Comparison of ENCODE assay signal across 9 mouse cellular contexts in genomic region chr5:115194626-115195221, GRCm38 (mm10). TPM values are rescaled to one million over a fixed set of nuclear protein-coding genes. Genes with fewer than 3 reads are reported as not detected.
DNase-seq lines count a peak whose midpoint lies in the region; ATAC-seq and TF ChIP-seq lines count a peak whose summit lies in the region.
"Had no signal": no experiment of that assay in that cellular context is flagged by ENCODE, and none has a peak within 500 bp of the region (broad histone marks: within the 10 kb centered on the region; RNA-seq: fewer than 3 reads in every experiment).

No protein-coding gene starts in this region.

- H3K9me3 ChIP-seq in limb, embryonic 15.5 days: no peaks in the 10 kb centered on the region

- DNase-seq in cerebellum, adult 11-12 months: peak; percentile 78
- DNase-seq in cerebellum, postnatal 4 days (ENCODE audit: low spot score in 2 of 2): no peak
- DNase-seq in thymus, adult 2 months: no peak
- no peak for DNase-seq in thymus, postnatal 4 days
- no peak for DNase-seq in adrenal gland, adult 18-20 months (ENCODE audit: low spot score in 2 of 2)
- DNase-seq in MN1 (ENCODE audit: low spot score): no peak
- no peak for DNase-seq in gastrocnemius, postnatal 25 days

- ATAC-seq in limb, embryonic 15.5 days (ENCODE audit: insufficient number of reproducible peaks, low FRiP score, low TSS enrichment, low read depth): no peak

- peak overlapping the region; percentile 100 for H3K4me2 ChIP-seq in limb, embryonic 15.5 days

- peaks cover 21% of the 10 kb centered on the region for H3K27me3 ChIP-seq in thymus, adult 2 months (ENCODE audit: control insufficient read depth, insufficient read depth, low read length)
- peaks cover 64% of the 10 kb centered on the region for H3K27me3 ChIP-seq in limb, embryonic 15.5 days

- TF ChIP-seq POLR2A in thymus, adult 2 months (IDR thresholded peaks at IDR 0.05; ENCODE audit: control insufficient read depth, extremely low read depth, insufficient read depth, low read length, poor library complexity): no peak

- peaks cover 17% of the 10 kb centered on the region for H3K4me1 ChIP-seq in thymus, adult 2 months (replicated peaks; ENCODE audit: control insufficient read depth, insufficient read depth, low read length)
- H3K4me1 ChIP-seq in limb, embryonic 15.5 days: peaks cover 26% of the 10 kb centered on the region

- 17% methylated on average over 12 of the region's 12 CpGs for WGBS in thymus, adult 2 months
- 5% methylated on average over 12 of the region's 12 CpGs for WGBS in limb, embryonic 15.5 days

- H3K4me3 ChIP-seq in thymus, adult 2 months (ENCODE audit: control insufficient read depth, insufficient read depth, low read length): peak overlapping the region; percentile 27
- peak overlapping the region; percentile 56 for H3K4me3 ChIP-seq in limb, embryonic 15.5 days

- no peak for TF ChIP-seq CTCF in thymus, adult 2 months (IDR thresholded peaks at IDR 0.05; ENCODE audit: borderline replicate concordance, control insufficient read depth, extremely low read depth, insufficient read depth, low read length, poor library complexity)

- H3K36me3 ChIP-seq in thymus, adult 2 months (ENCODE audit: control insufficient read depth, insufficient read depth, low read length): no peaks in the 10 kb centered on the region
- H3K36me3 ChIP-seq in limb, embryonic 15.5 days: no peaks in the 10 kb centered on the region

- no peak overlapping the region for H3K27ac ChIP-seq in thymus, adult 2 months (ENCODE audit: control insufficient read depth, insufficient read depth, low read length)
- no peak overlapping the region for H3K27ac ChIP-seq in limb, embryonic 15.5 days
- H3K27ac ChIP-seq: macrophage had no signal

- H3K9ac ChIP-seq in limb, embryonic 15.5 days: no peak overlapping the region

RNA-seq across cellular contexts. Expression of gene Cabp1, which starts 0.5 kb away (rescaled TPM):
- 0.50 and 0.58 TPM in 2 replicates for polyA plus RNA-seq in thymus, adult 2 months (2012; rRNA removed)
- polyA plus RNA-seq in limb, embryonic 15.5 days (2015; fragmentation: Nextera tagmentation; extraction: Ambion mirVana): 1.2 and 1.3 TPM in 2 replicates
- 10 to 100 TPM; 28.4 to 34.3 TPM for total RNA-seq in adrenal gland, adult 18-20 months (2021)
- 1 to 10 TPM; 1.6 TPM for total RNA-seq in gastrocnemius, postnatal 25 days (2021)
- polyA plus RNA-seq: macrophage had no signal

RNA-seq across cellular contexts. Expression of gene Mlec, which starts 36.7 kb away (rescaled TPM):
- 95.0 and 98.5 TPM in 2 replicates for polyA plus RNA-seq in thymus, adult 2 months (2012; rRNA removed)
- 89.3 and 97.9 TPM in 2 replicates for polyA plus RNA-seq in limb, embryonic 15.5 days (2015; fragmentation: Nextera tagmentation; extraction: Ambion mirVana)
- total RNA-seq in adrenal gland, adult 18-20 months (2021): 100 to 1,000 TPM; 173 to 221 TPM
- total RNA-seq in gastrocnemius, postnatal 25 days (2021): 100 to 1,000 TPM; 156 to 196 TPM

RNA-seq across cellular contexts. Expression of gene Pop5, which starts 40.9 kb away (rescaled TPM):
- polyA plus RNA-seq in thymus, adult 2 months (2012; rRNA removed): 166 and 189 TPM in 2 replicates
- polyA plus RNA-seq in limb, embryonic 15.5 days (2015; fragmentation: Nextera tagmentation; extraction: Ambion mirVana): 96.2 and 97.1 TPM in 2 replicates
- 10 to 100 TPM; 71.6 to 84.6 TPM for total RNA-seq in adrenal gland, adult 18-20 months (2021)
- 10 to 100 TPM; 29.2 to 30.7 TPM for total RNA-seq in gastrocnemius, postnatal 25 days (2021)

RNA-seq across cellular contexts. Expression of gene Unc119b, which starts 59.9 kb away (rescaled TPM):
- 67.3 and 68.6 TPM in 2 replicates for polyA plus RNA-seq in thymus, adult 2 months (2012; rRNA removed)
- polyA plus RNA-seq in limb, embryonic 15.5 days (2015; fragmentation: Nextera tagmentation; extraction: Ambion mirVana): 34.8 and 36.9 TPM in 2 replicates
- total RNA-seq in adrenal gland, adult 18-20 months (2021): 10 to 100 TPM; 36.6 to 46.1 TPM
- total RNA-seq in gastrocnemius, postnatal 25 days (2021): 10 to 100 TPM; 10.2 to 12.9 TPM

Comparison
In these comparisons a context has a peak if more than half of its experiments do, and no peak if none do; other contexts are left out.
1. RNA of gene Cabp1, which starts 0.5 kb away (total RNA-seq): 28.4 to 34.3 TPM in adrenal gland, adult 18-20 months; 1.6 TPM in gastrocnemius, postnatal 25 days; every median in the first group is over 10 times any median in the second.